Mouse (Mus musculus) T-cell, adult 2 months (primary cell): ENCODE results near the gene Gstm4.

Source experiments
- DNase-seq: peaks from one replicate; pipeline ENCODE4 v3.0.0; 2022; ENCODE audit warnings: low spot score

The Gstm4 gene

DNA sequence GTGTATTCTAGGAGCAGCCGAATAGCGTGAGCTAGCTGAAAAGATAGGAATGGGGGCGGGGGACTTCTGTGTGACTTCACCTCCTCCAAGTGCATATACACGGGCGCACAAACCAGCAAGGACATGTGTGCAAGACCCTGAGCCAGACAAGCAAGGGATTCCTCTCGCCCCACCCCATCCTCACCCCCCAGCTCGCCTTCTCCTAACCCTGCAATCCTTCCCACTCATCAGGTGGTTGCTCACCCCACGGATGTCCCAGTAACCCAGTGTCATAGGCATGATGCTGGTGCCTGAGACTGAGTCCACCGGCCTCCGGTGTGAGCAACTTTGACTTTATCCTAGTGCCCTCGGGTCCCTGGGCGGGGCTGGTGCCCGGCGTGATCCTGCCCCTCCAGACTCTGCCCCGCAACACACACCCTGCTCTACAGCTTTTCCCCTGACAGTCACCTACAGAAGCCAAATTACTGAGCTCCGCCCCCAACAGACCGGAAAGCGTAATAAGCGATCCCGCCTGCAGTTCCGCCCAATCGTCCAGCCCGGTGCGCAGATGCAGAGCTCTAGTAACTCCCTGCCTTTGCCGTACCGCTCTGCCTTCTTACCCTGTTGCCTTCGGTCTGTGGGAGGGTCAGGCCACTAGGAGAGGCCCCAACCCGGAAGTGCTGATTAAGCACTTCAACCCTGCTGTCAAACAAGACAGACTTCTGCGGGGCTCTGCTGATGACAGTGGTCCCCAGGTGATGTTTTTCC is at the start of gene Gstm4:
Gene Gstm4 (minus strand): TSS at position 501 of the 747 bp plus-strand sequence.
- peak; percentile 89 for DNase-seq

DNA sequence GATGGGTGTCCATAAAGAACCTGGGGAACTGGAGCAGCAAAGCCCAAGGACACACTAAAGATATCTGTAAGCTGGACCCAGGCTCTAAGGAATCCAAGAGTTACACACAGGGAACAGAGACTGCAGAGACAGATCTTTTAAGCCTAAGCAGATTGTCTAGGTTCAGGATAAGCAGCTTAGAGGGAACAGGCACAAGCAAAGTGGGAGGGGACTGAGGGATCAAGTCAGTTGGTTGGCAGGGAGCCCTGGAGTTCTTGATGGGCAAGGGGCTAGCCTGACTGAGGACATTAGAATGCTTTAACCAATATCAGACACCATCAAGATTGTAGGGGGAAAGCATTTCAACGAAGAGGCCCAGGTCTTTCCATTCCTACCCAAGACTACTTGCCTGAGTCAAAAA is 49.5 kb upstream of the Gstm4 start:
- DNase-seq: no peak

DNA sequence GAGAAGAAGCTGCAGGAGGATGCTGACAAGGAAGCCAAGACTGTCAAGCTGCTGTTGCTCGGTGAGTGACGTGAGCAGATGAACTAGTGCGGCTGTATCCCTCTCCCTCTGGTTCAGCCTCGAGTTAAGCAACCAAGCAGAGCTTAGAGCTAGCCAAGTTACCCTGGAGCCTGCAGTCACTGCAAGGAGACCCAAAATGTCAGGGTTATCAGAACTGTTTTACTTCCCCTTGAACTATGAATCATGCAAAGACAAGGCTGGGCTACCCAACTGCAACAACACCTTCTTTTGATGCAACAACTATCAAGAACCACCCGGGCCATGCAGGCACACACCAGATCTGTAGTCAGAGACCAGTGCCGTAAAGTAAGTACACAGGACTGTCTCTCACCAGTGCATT is 48.6 kb upstream of the Gstm4 start:
- no peak for DNase-seq

DNA sequence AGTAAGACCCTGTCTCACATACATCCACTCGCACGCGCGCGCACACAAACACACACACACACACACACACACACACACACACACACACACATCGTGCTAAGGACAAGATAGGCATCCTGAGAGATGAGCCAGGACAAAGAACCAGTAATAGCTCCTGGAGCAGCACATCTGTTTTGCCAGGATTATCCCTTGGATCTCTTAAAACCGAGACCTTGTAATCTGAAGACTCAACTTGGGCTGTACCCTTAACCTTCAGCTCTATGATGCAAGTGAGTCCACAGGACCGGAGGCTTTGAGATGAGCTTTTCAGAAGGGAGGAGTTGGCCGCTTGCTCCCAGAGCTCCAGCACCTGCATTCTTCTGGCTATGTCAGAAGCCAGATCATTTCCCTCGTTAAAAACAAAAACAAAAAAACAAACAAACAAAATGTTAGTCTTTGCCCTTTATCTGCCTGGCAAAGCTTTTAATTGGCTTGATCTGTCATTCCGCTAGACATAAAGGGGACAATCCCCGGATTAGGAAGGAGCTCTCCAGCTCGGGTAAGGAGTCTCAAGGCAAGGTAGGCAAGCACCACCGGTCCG is 47.9 kb upstream of the Gstm4 start, which contains the start of gene Gnat2:
Gene Gnat2 (plus strand): TSS at position 254 of the 580 bp plus-strand sequence.
- no peak for DNase-seq

DNA sequence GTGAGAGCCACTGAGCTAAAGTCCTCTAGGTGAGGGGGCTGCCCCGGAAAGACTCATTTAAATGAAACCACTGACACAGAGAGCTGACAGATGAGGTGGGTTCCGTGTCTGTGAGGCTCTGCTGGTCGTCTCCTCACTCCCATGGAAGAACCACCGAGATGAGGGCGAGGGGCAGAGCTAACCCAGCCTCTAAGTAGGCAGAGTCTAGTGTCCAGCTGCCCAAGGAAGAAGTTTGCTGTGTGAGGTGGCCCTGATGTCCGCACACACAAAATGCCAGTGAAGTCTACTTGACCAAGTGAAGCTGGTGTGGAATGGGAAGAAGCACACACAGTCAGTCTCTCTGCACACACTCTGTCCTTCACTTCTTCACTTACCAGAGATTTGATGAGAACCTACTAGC is 47.3 kb upstream of the Gstm4 start:
- DNase-seq: no peak

DNA sequence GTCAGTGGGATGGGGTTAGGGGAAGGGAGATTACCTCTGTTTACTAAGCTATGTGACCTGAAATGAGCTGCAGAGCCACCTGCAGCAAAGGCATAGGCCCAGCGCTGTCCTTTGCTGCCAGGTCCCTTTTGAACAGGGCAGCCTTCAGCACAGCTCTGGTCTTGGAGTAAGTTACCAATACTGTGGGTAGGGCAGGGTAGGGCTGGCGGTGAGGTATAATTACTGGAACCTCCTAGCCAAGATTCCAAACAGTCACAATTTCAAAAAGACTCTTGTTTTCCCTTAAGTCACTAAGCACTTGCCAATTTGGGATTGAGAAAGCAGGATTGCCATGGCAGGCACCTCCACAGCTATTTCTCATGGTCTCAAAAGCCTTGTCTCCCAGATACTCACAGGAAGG is 45.9 kb upstream of the Gstm4 start:
- no peak for DNase-seq

DNA sequence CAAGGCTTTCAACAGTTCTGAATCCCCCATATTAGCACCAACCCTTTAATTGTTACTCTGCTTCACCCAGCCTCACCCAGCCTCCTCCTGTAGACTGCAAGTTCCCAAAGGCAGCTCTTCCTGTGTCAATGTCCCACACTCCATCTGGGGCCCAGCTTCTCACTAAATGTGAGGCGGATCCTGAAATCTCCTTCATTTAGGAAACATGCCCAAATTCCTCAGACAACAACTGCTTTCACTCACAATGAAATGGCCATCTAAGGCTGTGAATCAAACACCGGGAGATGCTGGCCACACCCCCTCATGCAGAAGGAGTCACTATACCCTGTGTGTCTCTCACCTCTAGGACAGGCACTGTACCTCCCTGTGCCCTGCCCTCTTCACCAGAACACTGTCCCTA is 45.2 kb upstream of the Gstm4 start:
- no peak for DNase-seq

DNA sequence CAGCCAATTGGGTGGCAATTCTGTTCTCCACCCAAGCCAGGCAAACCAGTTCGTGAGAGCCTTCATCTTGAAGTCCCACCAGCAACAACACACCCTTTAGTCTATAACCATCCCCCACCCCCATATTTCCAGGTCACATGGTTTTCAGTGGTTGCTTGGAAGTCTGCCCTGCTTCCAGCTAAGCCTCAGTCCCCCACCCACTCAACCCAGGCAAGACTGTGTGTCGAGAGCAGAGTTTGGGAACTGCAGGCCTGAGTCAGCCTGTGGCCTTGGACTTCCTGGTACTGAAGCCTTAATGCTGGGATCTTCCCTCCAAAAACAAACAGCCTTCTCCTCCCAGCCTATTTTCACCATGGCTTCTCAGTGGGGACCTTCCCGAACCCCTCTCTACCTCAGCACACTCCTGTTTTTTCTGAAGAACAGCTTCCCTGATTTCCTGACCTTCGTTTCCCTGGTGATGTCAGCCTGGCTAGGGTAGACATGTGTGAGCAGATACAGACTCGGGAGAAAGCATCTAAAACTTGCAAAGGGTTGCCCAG is 44.2 kb upstream of the Gstm4 start:
- DNase-seq: no peak

DNA sequence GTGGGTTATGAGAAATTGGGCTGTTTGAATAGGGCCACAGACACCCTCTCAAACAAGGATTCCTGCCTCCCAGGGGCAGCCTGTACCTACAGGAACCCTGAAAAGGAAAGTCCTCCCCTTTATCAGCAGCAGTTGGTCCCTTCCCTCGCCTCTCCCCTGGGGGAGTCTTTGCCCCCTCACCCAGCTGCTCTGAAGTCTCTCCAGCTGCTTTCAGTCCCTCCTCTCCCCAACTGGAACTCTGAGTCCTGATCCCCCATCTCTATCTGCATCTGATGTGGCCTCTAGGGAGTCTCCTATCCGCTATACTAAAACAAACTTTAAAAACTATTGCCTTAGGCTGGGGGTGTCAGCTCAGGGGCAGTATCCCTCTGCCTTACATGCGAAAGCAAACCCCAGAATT is 42.6 kb upstream of the Gstm4 start:
- no peak for DNase-seq

DNA sequence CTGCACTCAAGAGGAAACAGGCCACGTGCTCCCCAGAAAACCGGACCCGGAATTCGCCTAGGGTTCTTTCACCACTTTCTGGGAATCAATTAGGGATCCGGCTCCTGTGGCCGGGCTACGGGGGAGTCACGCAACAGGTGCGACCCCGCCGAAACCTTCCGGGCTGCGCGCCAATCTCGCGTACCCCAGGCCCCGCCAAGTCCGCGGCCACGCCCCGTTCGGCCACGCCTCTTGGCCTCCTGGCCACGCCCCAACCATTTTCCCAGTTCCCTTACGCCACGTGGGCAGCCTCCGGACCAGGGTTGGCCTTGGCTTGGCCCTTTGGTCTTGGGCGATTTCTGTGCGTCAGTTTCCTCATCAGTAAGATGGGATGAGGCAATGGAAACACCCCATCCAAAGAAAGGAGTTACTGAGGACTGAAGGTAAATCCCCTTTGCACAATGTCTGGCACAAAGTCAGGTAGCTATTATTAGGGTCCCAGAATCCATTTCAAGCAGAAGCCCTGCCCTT is 41.8 kb upstream of the Gstm4 start, which contains the start of gene Ampd2:
Gene Ampd2 (minus strand): TSS at position 182 of the 510 bp plus-strand sequence.
- no peak for DNase-seq

DNA sequence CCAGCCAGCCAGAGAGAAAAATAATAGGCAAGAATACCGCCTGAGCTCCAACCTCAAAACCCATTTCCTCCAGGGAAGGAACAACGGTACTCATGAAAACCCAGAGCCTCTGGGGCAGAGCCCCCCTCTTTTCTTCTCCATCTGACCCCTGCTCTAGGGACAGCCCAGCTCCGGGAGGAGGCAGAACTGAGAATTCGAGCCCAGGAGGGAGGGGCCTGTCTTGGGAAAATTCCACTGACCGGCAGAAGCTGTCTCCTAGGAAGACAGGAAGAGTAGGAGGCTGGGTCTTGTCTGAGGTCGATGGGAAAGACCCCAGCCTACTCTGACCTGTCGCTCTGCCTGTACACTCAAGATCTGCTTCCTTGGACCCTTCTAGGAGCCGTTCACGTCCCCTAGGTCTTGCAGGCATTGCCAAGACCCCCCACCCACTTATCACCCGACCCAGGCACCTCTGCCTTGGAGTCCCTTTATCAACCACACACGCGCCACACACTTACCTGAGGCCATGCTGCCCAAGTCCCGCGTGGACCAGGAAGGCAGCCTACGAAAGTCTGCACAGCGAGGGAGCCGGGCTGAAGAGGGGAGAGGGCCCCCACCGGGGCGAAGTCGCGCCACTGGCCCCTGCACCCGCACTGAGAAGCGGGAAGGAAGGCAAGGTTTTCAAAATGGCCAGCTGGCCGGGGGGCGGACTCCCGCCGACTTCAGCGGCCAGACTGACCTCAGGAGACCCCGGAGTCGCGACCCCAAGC is 41.2 kb upstream of the Gstm4 start:
- DNase-seq: no peak

DNA sequence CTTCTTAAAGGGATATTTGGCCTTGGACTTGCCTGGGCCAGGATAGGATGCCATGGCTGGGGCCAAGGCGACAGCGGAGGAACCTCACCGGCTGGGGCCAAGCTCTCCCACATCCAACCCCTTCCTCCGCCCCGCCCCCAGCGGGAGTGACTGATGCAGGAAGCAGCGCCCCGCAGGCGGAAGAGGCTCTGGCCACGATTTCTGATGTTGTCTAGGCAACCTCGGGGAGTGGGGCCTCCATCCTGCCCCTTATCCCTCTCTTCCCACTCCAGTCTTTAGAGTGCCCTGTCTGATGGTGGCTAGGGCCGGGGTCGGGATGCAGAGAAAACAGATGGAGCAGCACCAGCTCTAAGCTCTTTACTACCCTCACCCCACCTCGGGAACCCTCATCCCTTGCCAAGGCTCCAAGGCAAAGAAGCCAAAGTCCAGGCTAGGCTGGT is 40.6 kb upstream of the Gstm4 start:
- DNase-seq: peak; percentile 84

DNA sequence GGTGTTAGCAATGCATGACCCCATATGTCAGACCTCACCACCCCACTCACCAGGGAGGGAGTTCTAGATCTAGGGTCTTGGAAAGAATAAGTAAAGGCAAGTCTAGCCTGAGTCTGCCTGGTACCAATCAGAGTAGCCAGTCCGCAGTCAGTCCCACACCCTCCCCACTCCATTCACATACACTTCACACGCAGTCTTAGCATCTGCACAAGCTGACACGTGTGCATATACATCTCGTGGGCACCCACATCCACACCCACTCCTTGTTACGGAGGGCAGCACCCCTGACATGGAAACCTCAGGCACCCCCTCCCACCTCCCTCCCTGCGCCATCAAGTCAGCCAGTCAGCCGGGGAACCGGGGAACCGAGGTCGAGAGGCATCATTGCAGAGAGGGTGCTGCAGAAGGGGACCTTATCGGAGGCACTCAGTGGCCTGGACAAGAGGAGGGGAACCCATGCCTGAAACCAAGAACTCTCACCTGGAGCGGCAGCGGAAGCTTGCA is 40.1 kb upstream of the Gstm4 start:
- no peak for DNase-seq

DNA sequence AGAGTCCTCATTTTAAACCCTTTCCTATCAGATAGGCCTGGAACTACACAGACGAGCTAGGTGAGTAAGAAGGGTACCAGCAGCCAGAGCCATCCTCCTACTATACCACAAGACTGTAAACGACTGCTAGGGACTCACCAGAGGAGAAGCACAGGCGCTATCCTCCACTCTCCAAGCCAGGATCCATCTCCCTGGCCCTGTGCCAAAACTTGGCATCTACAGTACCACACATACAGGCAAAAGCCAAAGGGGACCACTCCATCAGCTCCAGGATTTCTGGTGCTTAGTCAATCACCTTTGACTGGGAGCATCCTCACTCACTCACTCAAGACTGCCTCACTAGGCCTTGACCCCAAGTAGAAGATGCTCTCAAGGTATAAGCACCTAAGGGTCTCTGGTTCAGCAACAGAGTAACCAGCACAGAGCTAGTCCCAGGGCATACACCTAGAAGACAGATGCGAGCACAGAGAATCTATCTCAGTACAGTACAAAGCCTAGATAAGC is 39.3 kb upstream of the Gstm4 start:
- no peak for DNase-seq

DNA sequence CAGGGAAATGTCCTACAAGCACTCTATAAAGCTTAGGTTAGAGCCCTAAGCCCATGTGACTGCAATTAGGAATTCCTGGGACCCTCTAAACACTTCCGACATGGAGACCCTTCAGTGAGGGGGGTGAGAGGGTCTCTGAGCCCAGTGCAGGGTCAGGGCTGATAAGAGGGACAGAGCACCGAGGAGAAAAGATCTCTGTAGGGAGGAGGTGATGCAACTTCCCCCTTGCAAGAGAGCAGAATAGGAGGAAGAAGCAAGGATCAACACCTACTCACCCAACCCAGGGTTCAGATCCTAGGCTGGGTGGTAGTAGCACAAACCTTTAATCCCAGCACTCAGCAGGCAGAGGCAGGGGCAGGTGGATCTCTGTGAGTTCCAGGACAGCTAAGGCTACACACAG is 38.5 kb upstream of the Gstm4 start:
- no peak for DNase-seq

DNA sequence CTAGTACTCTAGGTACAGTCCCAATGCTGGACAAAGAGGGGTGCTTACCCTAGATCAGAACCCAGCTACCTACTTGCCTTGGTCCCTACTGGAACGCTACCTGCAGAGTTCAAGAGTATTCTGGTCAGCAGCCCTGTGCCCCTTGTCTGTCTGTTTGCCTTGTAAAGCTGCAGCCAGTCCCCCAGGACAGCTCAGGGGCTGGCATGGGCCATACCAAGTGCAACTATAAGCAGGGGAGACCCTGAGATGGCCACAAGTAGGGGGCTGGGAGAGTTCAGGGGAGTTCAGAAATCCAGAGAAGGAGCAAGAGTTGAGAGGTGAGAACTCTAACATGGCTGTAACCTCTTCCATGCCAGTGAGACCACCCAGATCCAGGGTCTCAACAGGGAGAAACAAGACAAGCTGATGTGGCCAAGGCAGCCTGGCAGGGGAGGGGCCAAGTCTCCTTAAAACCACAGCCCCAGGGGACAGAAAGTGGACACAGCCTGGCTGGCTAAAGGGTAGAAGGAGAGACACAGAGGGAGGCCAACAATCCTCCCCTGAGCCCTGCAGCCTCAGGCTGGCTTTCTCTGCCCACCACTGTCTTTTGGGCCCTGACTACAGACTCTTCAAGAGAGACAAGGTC is 37.7 kb upstream of the Gstm4 start:
- DNase-seq: no peak

DNA sequence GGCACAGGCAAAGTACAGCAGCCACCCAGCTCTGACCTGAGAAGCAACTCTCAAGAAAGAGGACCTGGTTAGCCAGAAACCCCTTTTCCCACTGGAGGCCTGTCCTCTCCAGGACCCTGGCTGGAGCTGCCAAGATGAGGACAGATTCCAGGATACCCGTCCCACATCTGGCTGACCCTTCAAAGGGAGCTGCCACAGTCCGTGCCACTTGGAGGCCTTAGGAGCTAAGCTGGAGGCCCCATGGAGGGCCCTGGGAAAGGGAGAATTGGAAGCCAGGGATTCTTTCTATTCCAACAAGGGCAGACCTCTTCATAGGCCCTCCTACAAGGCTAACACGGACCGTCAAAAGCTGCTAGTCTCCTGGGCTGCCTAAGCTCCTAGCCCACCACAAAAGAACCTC is 37.0 kb upstream of the Gstm4 start:
- no peak for DNase-seq

DNA sequence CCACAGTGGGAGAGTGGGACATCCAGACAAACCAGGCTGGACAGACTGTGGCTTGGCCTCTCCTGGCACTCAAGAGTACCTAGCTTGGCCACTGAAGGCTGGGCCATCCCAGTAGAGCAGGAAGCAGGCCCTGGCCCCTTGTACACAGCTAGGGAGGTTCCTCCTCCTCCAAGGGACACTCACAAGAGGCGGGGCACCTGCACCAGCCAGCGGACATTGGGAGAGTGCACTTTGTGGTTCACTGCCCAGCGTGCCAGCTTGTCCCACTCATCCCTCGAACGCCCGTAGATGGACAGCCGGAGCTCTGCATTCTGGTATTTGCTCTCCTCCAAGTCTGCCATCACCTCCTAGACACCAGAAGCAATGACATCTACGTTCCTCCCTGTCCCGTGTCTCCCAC is 32.1 kb upstream of the Gstm4 start:
- no peak for DNase-seq

DNA sequence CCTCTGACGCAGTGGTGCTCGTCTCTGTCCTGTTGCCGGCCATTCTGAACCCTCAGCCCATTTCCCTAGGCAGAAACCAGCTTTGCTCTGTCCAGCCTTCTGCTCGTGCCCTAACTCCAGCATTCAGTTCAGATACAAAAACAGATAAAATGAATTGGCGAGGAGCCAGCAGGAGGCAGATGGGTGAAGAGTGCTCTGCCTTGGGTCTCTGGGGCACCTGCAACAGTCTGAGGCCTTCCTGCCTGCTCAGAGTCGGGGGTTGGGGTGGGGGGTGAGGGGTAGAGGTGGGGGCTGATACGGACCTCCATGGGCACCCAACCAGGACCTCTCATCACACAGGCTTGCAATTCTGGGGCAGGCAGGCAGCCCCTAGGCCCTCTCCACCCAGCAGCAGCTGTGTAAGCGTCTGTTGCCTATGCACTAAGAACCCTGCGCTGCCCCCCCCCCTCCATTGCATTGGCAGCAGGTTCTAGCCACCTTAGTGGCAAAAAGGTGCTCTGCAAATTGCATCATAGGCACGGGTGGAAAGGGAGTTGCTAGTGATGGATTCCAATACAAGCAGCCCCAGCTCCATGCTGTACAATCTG is 28.4 kb upstream of the Gstm4 start:
- no peak for DNase-seq

DNA sequence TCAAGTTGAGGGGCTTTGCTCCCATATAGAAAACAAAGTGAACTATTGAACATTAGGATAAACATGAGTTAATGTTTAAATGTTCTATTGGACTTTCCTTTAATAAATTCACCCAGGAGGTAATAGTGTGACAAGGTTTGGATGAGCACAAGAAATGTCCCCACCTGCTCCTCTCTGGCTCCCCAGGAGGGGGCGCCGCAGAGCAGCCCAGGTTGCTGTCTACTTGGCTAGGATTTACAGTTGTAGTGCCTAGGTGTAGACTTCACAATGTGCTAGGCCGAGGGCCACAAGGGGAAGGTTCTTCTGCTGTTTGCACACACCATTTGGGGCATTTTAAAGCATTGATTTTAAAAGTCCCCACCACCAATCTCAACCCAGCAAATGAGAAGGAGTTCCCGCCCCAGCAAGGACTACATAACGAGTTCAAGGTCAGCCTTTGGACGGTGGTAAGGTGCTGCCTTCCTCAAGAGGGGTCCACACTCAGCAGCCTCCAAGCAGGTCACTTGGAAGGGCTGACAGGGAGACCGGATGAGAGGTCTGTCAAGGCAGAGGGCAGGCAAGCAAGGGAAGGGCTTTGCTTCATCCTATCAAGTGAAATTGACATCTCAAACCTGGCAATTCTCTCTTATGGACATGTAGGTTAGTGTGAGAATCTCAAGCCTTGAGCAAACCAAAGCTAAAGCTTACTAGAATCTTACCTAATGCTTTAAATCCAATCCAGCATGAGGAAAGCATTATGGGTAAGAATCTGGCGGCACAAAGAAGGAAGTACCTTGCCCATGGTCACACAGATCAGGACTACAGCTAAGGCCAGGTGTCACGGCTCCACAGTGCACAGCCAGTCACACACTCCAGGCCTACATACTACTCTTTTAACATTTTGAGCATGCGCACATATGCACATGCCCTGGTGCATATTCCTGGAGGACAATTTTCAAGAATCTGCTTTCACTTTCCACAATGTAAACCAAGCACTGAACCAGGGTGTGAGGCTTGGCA is 25.9 kb upstream of the Gstm4 start:
- peak; percentile 77 for DNase-seq
